Mouse (Mus musculus): ENCODE results near the gene Raver1.
"Not testable (repeated sequence)": the region's sequence is repeated elsewhere in the genome, so short reads cannot be mapped to it uniquely, and the experiment has no call there.

Gene Raver1

DNA sequence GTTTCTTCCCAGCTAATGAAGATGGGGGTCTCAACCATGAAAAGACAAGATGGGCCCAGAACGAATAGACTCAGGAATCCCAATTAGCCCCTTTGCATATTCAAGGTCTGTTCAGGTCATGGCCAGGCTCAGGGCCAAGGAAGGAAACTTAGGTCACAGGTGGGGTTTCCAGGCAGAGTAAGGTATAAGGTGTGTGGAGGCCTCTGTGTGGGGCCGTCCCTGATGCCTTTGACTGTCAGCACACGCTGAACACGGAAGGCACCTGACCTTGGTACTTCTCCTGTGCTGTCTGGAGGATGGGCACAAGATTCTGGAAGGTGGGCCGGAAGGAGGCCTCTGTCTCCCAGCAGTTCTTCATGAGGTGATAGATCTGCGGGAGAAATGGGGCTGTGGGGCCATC lies 13.0 kb upstream of the Raver1 start:
- DNase-seq, result no peak

DNA sequence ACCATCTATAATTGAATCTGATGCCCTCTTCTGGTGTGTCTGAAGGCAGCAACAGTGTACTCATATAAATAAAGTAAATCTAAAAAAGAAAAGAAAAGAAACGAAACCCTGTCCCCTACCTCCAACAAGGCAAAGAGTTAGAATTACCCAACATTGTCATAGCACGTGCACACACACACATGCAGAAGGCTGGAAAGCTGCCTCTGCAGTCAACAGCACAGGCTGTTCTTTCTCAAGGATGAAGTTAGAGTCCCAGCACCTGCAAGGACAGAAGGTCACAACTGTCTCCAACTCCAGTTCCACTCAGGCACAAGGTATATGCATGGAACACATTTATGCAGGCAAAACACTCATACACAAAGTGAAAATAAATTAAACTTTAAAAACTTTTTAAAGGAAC lies 10.3 kb upstream of the Raver1 start:
- no peak for DNase-seq

DNA sequence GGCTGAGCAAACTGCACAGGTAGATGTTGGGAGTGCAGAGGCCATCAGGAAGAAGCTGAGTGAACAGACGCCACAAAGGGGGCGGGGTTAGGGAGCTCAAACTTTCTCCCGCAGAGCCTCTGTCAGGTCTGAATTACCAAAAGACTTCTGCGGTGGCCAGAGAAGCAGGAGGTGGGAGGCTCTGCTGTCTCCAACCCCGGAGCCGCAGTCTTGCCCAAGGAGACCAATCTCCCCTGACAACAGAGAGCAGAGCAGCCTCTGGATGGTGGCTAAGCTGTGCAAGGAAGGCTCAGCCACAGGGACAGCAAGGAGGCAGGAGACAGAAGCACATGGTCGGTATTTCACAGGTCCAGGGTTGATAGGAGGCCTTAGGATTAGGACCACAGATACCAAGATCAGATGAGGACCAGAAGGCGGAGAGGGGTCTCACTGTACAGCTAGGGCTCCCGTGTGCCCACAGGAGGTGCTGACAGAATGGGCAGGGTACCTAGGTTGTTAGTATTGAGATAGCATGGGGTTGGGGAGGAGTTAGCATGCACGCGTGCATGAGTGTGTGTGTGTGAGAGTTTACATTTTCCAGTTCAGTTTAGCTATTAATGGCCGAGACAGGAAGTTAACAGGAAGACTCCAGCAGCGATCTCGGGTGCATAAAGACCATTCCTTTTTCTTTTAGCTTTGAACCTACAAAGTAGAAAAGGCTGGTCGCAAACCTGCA lies 8.8 kb upstream of the Raver1 start:
- no peak for DNase-seq

DNA sequence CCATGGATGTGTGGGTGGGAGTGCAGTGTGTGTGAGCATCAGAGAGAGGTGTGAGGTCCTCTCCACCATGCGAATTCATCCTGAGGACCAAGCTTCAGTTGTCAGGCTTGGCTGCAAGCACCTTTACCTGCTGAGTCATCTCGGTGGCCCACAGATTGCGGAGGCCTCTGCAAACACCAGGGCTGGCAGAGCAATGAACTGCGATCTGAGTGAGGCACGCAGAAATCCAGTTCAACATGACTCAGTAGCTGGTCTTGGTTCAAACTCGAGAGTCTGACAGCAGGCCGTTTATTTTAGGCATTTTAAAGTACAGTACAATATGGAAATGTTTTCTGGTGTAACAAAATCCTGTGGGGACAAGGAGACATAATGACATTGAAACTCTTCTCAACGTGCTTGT lies 6.0 kb upstream of the Raver1 start:
- DNase-seq, result no peak

DNA sequence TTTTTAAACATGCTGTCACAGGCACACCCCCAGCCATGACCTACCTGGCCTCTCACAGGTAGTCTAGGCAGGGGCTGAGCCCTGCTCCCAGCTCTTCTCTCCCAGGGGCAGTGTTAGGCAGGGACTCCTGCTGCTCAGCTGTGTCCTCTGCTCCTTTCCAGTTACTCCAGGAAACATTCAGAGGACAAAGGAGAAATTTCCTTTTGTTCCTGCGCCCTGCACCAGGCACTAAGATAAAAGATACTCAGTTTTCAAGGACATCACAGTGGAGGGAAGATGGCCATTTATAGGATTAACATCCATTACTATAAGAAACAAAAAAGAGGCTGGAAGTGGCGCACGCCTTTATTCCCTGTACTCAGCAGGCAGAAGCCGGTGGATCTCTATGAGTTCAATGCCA lies 4.2 kb upstream of the Raver1 start:
- DNase-seq, result no peak

DNA sequence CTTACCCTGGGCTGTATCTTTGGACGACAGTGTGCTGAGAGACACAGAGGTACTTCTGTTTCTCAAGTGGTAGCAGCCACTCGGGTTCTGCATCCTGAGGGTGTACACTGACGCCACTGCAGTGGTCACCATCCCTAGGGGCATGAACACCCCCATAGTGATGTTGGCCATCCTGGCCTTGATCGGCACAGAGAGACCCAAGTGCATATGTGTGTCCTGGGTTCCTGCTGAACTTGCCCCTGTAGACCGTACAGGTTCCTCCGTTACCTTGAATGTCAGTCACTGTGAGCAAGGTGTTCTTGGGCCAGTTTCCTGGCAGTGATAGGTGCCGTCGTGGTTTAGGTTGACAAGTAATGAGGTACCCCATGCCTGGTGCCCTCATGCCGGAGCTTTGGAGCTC lies 1.6 kb upstream of the Raver1 start:
- DNase-seq, result no peak

DNA sequence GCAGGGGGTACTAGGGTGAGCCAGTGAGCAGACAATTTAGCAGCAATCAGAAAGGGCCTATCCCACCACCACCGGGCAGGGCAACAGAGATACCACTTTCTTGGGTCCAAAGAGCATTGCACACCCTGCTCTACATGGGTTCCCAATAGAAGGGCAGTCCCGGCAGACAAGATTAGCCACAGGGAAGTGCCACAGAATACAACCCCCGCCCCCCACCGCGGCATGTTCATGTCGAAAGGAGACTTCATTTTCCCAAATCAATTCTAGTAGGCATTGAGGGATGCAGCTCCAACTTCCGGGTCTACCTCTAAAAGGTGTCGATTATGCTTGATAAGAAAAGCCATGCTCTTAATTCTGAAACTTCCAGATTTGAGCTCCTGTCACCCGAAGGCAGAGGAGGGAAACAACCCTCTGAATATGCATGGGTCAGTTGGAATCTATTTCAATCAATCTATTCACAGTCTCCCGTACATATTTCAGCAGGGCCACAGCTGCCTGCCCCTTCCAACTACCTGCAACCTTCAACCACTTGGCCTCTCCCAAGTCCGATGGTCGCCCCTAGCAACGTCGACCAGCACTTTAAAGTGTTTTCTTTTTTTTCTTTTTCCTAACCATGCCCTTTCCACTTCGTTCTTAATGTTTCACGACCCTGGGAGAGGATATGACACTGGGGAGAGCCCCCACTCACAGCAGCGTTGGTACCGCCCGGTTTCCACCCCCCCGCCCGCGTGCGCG lies 669 bp downstream of the Raver1 start:
- no peak for DNase-seq

DNA sequence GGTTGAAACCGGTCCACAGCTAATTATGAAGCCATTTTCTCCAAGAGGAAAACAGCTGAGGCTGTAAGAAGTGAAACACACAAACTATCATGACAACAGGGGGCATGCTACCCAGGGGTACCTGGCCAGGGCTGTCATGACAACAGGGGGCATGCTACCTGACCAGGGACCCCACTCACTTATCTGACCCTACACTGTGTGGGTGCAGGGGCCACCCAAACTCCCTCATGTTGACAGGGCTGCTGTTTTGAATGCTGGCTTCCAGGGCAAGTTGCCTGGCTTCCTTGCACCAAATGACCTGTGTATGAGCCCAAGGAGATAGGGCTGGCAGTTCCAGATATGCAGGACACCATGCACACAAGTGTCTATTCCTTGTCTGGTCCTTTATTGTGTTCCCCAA lies 1.3 kb downstream of the Raver1 start:
- no peak for DNase-seq

DNA sequence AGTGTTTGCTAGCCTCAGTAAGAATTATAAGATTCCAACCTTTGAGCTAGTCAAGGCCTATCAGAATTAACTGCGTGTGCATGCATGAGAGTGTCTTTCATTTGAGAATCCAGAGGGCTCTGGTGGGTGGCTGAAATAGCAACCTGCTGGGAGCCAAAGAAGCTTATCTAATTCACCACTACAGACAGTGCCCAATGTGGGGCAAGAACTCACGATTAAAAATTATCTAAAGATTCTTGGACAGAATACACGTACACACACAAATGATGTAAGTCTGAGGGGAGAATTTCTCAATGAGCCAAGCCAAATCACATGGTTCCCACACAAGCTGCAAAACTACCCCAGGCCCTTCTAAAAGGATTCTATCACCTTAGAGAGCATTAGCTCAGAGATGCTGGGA lies 8.5 kb downstream of the Raver1 start:
- no peak for DNase-seq

DNA sequence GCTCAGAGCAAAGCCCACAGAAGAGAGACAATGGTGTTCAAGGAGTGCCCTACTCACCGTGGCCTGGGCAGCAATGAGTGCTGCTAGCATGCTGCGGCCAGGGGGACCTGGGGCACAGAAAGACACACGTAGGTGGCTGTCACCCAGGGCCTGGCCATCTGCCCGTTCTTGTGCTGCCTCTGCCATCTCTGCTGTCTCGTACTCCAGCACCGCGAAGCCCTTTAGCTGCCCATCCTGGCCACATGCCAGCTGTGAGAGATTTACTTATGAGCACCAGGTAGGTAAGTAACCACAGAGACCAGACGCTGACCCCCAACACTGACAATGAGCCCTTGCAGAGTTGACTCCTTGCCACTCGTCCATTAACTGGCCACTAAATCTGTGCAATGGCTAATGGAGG lies 10.7 kb downstream of the Raver1 start:
- DNase-seq, result no peak

DNA sequence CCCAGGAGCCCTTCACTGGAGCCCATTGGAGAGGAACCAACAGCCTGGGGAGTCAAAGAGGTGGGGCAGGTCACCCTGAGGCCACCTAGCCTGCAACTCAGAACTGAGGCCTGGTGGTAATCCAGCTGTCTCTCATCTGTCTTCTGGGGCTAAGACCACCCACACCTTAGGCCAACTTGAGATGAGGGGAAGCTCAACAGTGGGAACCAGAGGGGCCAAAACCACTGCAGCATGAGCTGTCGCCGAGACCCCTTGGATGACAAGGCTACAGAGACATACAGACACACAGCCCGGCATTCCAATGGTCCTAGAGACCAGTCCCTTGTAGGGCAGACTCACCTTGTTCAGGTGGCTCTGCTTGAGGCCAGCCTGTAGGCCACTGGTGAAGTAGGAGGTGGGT lies 16.2 kb downstream of the Raver1 start:
- no peak for DNase-seq

DNA sequence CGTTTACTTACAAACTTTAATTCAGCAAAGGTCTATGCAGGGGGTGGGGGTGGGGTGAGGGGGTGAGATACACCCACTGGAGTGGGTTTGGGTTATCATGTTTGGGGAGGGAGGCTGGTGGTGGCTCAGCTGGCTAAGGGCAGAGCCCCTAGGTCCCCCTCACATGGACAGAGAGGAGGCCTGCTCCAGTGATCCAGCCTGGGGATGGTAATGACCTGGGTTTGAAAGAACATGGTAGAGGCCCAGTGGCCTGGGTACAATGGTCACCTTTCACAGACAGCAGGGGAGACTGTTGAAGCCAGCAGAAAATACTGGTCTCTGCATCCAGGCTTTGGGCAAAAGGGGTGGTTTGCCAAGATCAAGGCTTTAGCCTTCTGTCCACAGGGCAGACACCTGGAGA lies 17.6 kb downstream of the Raver1 start:
- DNase-seq, result no peak

DNA sequence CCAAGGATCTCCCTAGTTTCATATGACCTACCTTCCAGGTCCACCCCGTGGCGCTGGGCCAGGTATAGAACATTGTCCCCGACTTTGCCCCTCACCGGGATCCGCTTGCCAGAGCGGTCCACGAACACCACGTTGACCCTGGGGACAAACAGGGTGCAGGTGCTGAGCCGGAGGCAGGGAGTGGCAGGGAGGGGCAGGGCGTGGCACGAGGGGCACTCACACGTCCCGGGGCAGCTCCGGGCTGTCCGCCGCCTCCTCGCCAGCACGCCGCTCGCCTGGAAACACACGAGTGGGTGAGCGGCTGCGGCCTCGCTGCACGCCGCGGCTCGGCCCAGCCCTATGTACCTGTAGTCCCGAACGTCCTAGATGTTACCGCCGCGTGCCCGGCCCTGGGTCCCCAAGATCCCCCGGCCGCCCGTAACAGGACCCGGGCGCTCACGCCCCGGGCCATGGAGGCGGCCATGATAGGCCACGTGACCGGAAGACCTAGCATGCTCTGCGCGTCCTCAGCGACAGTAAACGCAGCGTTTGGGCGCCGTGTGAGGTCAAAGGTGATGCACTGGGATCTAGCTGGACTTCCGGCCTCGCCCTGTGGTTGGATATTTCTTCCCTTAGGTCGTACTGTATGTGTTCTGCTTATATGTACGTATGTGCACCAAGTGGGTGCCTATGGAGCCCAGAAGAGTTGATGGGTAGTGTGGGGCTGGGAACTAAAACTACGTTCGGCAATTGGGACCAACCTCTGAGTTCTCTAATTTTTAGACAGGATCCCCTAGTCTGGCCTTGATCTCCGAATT lies 18.6 kb downstream of the Raver1 start, which contains the start of the genes Gm49373 and Fdx1l:
Gene Gm49373, minus strand, starts transcription at position 53 of the 797 bp plus-strand sequence.
Gene Fdx1l, minus strand, starts transcription at position 571 of the 797 bp plus-strand sequence.
- DNase-seq, result peak; percentile 73 to 75

DNA sequence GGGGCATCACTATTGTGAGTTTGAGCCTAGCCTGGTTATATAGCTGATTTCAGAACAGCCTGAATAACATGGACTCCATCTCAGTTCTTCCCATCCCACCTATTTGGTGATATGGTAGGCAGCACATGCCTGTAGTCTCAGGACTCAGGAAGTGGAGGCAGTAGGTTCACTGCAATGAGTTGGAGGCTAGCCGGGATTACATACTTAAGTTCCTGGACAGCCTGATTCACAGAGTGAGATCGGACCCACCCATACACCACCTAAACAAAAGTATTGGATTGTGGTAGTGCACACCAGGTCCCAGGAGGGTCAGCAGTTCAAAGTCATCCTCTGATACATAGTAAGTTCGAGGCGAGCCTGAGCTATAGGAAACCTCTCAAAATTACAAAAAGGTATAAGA lies 19.2 kb downstream of the Raver1 start:
- DNase-seq, result no peak

DNA sequence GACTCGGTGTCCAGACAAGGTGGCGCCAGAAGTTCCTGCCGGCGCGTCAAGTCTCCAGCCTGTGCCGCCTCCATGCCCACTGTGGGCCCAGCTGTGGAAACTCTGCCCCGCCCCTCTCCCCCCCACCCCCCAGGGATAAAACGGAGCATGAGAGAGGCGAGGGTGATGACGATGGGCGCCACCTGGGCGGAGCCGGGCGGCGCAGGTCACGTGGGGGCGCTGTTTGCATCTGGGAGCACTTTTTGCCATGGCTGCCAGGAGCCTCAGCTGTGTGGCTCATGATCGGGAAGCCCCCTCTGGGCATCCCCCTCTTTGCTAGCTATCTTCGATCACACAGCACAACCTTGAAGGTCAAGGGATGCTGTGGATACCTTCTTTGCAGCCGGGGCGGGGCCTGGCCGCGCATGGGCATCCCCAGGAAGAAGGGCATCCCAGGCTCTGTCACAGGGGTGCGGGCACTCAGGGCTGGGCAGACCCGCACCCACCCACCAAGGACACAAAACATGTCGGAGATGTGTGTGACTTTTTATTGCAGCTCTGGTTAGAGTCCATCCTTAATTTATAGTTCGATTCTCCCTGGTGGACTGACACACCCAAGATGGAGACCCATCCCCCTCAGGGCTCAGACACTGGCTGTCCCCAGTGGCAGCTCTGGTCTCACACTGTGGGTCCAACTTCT lies 24.7 kb downstream of the Raver1 start, which contains the start of gene Zglp1:
Gene Zglp1, minus strand, starts transcription at position 88 of the 679 bp plus-strand sequence.
- no peak for DNase-seq

DNA sequence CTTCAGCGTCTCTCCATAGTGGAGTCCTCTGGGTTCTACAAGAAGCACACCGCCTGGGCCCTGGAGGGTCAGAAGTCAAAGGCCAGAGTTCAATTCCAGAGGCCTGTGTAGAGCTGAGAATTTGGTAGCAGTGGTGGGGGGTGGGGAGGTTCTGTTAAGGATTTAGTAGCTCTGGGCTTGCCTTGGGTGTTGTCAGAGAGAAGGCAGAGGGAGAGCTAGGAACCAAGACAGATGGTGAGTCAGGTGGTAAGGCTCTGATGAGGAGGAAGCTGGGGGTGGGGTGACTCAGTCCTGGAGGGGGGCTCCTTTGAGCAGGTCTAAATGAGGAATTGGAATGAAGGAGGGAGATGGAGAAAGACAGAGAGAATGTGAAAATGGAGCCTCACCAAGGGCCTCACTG lies 28.9 kb downstream of the Raver1 start:
- no peak for DNase-seq

DNA sequence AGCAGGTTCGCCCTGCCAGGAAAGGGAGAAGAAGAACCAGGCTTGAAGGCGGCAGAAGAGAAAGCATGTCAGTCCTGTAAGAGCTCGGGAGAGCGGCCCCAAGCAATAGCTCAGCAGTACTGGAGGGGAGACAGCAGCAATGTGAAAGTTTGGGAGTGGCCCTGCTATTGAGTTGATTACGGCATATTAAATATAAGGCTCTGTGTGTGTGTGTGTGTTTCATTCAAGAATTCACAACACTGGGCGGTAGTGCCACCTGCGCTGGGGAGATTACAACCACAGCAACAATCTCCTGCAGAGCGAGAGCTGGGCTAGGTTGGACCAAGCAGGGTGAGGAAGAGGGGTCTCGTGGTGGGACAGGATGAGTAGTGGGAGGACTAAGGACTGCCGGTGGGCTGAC lies 40.2 kb downstream of the Raver1 start:
- no peak for DNase-seq

DNA sequence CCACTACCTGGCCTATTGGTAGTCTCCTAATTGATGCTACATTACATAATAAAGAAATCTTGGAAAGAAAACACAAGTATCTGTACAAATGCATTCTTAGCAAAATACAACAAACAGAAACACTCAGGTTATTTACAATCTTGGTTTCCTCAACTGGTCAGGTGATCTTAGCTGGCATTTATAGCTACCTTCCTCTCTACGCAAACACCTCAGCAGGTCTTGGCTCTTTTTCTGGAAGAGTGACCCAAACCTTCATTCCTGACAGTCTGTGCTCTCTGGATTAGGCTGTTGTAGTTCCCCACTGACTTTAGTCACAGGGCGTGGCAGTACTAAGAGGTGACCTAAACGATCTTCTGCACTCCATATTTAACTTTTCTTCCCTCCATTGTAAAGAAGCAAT lies 46.6 kb downstream of the Raver1 start:
- no peak for DNase-seq

DNA sequence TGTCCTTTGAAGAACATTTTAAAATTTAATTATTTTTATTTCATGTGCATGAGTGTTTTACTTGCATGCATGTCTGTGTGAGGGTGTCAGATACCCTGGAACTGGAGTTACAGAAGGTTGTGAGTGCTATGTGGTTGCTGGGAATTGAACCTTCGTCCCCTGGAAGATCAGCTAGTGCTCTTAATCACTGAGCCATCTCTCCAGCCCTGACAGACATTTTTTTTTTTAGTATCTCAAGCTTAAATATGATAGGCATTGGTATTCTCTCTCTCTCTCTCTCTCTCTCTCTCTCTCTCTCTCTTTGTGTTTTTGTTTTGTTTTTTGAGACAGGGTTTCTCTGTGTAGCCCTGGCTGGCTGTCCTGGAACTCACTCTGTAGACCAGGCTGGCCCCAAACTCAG lies 47.0 kb downstream of the Raver1 start:
- not testable (repeated sequence) for DNase-seq

DNA sequence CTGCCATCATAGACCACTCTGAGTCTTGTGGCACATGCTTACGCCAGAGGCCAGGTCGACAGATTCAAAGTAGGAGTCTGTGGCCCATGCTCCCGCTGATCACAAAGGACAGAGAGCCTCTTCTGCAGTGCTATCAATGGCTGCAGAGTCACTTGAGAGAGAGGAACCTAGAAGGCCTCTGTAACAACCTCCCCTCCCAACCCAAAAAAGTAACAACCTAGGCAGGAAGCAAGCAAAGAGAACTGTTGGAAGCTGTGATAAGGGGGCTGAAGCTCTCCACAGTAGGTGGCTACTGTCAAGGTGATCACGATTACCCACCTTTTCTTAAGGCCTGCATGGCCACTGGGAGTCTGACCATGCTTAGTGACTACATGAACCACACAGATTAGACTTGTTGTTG lies 48.2 kb downstream of the Raver1 start:
- DNase-seq, result no peak

DNA sequence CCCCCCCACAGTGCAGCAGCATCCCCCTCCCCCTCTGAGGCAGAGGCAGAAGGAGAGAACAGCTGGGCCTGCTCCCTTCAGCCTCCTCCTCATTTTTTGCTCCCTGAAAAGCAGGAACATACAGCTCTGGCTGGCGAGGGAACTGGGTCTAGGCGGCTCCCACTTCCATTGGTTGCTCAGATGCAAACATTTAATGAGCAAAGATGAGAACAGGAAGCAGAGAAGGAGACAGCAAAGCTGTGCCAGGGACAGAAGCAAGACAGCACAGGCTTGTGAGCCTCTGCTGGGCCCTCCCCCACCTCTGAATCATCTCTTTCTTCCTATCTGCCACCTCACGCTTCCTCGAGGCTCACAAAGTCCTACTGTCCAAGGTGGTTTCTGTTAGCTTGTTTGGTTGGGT lies 50.5 kb downstream of the Raver1 start:
- no peak for DNase-seq

DNA sequence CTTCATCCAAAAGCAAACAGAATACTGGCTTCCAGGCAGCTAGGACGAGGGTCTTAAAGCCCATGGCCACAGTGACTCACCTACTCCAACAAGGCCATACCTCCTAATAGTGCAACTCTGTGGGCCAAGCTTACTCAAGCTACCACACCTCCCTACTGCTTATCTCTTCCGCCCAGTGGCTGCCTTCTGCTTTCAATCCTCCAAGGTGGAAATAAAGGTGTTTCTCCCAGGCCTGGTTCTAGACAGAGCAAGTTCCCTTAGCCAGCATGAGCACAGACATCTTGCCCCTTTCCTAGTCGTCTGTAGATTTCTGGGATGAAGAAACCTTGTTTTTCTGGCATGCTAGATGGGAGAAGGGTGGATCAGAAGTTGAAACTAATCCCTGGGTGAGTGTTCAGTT lies 52.0 kb downstream of the Raver1 start:
- DNase-seq, result no peak

DNA sequence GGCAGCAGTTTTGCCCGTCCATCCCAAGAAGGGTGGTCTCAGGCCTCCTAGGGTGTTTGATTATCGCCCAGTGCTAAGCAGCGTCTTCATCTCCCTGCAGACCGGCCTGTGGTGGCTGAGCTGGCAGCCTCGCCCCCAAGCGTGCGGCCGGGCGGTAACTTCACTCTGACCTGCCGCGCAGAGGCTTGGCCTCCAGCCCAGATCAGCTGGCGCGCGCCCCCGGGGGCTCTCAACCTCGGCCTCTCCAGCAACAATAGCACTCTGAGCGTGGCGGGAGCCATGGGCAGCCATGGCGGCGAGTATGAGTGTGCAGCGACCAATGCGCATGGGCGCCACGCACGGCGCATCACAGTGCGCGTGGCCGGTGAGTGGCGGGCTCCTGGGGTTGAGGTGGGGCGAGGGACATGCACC lies 54.3 kb downstream of the Raver1 start:
- no peak for DNase-seq
